Mouse (Mus musculus) neural tube, postnatal 0 days (tissue): ENCODE results near the gene Mptx2. TPM values are rescaled to one million over a fixed set of nuclear protein-coding genes. Genes with fewer than 3 reads are reported as not detected.

ENCODE experiments used
- polyA plus RNA-seq: library from polyadenylated mRNA; unstranded; fragments of >200 nt; fragmentation: Nextera tagmentation; extraction: Ambion mirVana; gene quantifications from 2 replicates; pipeline ENCODE4 v1.2.1, GENCODE M21; 2015

Gene Mptx2
- 0.19 TPM in 1 of 2 replicates, not detected in the other for polyA plus RNA-seq

DNA sequence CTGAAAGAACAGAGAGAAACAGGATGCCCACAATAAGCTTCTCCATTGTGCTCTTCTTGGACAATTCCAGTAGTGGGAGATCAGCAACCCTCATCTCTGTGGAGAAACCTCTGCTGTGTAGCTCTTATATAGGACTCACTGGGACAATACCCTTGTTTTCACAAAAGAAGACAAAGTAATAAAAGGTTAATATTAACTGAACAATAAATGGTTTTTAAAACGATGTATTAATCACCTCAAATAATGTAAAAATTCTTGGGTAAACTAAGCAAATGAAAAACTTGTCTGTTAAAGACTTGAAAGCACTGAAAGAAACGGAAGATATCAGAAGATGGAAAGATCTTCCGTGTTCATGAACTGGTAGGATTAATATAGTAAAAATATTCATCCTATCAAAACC is at the start of gene Mptx2:
Gene Mptx2, minus strand, starts transcription at position 101 of the 400 bp plus-strand sequence.

GRCm38 (mm10) chr1:173265701-173266100 is 11.9 kb downstream of the Mptx2 start, which contains the start of gene Olfr418:
Gene Olfr418, plus strand, starts transcription at chr1:173266001.

DNA sequence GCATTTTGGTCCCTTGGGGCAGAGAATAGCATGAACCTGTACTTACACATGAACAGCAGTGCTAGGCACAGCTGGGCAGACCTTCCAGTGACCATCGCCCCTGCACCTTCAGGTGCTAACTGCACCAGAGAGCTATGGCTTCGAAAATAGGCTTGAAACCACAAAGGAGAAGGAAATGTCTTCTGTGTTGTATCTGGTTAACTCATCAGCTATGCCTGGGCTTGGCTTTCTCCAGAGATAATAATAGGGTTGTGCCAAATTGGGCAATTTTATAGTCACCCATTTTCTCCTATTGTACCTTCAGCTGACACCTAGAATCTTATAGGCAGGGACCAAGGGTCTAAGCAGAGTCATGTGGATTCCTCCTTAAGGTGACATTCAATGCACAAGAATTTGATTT is 50.5 kb downstream of the Mptx2 start, which contains the start of gene Fcer1a:
Gene Fcer1a, minus strand, starts transcription at position 134 of the 400 bp plus-strand sequence.

Other genes starting within 250 kb of the Mptx2 start
- not detected in 2 replicates for gene Olfr1408, start 140.4 kb downstream of the Mptx2 start, polyA plus RNA-seq
- gene Olfr1406, start 87.1 kb downstream of the Mptx2 start, polyA plus RNA-seq = not detected in 2 replicates
- not detected in 2 replicates for gene Olfr218, start 80.0 kb downstream of the Mptx2 start, polyA plus RNA-seq
- not detected in 2 replicates for gene Olfr1404, start 65.4 kb downstream of the Mptx2 start, polyA plus RNA-seq
- not detected in 2 replicates for gene Fcer1a, start 50.6 kb downstream of the Mptx2 start, polyA plus RNA-seq
- not detected in 2 replicates for gene Olfr418, start 11.8 kb downstream of the Mptx2 start, polyA plus RNA-seq
- 25.0 and 29.3 TPM in 2 replicates for gene Ackr1, start 56.0 kb upstream of the Mptx2 start, polyA plus RNA-seq
- 1.4 and 2.2 TPM in 2 replicates for gene Aim2, start 73.1 kb upstream of the Mptx2 start, polyA plus RNA-seq
- gene Cadm3, start 89.9 kb upstream of the Mptx2 start, polyA plus RNA-seq = 61.7 and 66.2 TPM in 2 replicates
- gene Ifi206, start 213.3 kb upstream of the Mptx2 start, polyA plus RNA-seq = 0.15 TPM in 1 of 2 replicates, not detected in the other